Mouse (Mus musculus) heart, embryonic 14.5 days (tissue): ENCODE measurements around the gene 9930022D16Rik. TPM values are rescaled to one million over a fixed set of nuclear protein-coding genes. Genes with fewer than 3 reads are reported as not detected.

ENCODE experiments used
- ATAC-seq: fragments of 200-750 bp; cut with Nextera tagmentation; 2 replicates; pipeline ENCODE4 v1.8.0; 2017; ENCODE audit warnings: low read depth, moderate TSS enrichment; ENCODE audit not compliant: insufficient number of reproducible peaks, insufficient read depth, low FRiP score
- H3K27ac ChIP-seq, 2 experiments: fragments of 200-500 bp in 1 of 2; fragments of 300-500 bp in 1 of 2; sonication (generic) in 1 of 2; replicated peaks in 1 of 2; 2 replicates each; pipeline ENCODE4 v1.5.1; 2012 to 2014; ENCODE audit warnings: low read depth in 2 of 2, low read length in 2 of 2, control low read depth in 1 of 2, mild to moderate bottlenecking in 1 of 2, mixed read lengths in 1 of 2; ENCODE audit not compliant: control insufficient read depth in 1 of 2, insufficient read depth in 1 of 2
- H3K27me3 ChIP-seq: fragments of 300-500 bp; sonication (generic); 2 replicates; pipeline ENCODE4 v1.6.1; 2014; ENCODE audit warnings: mild to moderate bottlenecking, low read length, control low read depth; ENCODE audit not compliant: control insufficient read depth, insufficient read depth
- H3K36me3 ChIP-seq: fragments of 300-500 bp; sonication (generic); 2 replicates; pipeline ENCODE4 v1.6.1; 2014; ENCODE audit warnings: mild to moderate bottlenecking, control low read depth, low read length, mixed read lengths; ENCODE audit not compliant: control insufficient read depth, insufficient read depth
- H3K4me1 ChIP-seq, 2 experiments: fragments of 200-500 bp in 1 of 2; fragments of 300-500 bp in 1 of 2; sonication (generic) in 1 of 2; 2 replicates each; pipeline ENCODE4 v1.6.1; 2012 to 2014; ENCODE audit warnings: low read length in 2 of 2, control low read depth in 1 of 2, mixed read lengths in 1 of 2; ENCODE audit not compliant: control insufficient read depth in 2 of 2, insufficient read depth in 2 of 2
- H3K4me2 ChIP-seq: fragments of 300-500 bp; sonication (generic); 2 replicates; pipeline ENCODE4 v1.6.1; 2014; ENCODE audit warnings: mild to moderate bottlenecking, low read length
- H3K4me3 ChIP-seq, 2 experiments: fragments of 200-500 bp in 1 of 2; fragments of 300-500 bp in 1 of 2; sonication (generic) in 1 of 2; 2 replicates each; pipeline ENCODE4 v1.5.1; 2012 to 2014; ENCODE audit warnings: low read length in 2 of 2, mild to moderate bottlenecking in 2 of 2, control low read depth in 1 of 2, low read depth in 1 of 2, moderate library complexity in 1 of 2; ENCODE audit not compliant: control insufficient read depth in 1 of 2, insufficient read depth in 1 of 2
- H3K9ac ChIP-seq: fragments of 300-500 bp; sonication (generic); 2 replicates; pipeline ENCODE4 v1.6.1; 2014; ENCODE audit warnings: mild to moderate bottlenecking, low read length
- H3K9me3 ChIP-seq: fragments of 300-500 bp; sonication (generic); 2 replicates; pipeline ENCODE4 v1.6.1; 2016; ENCODE audit warnings: low read length, control low read depth; ENCODE audit not compliant: control insufficient read depth
- WGBS: fragments of 180-500 bp; shearing (Covaris S2); extraction: QIAGEN DNeasy Blood & Tissue Kit; methylation state at CpG from one replicate; pipeline ENCODE4 v1.1.7; 2014; 5-methylcytosine and 5-hydroxymethylcytosine counted together
- polyA plus RNA-seq: library from polyadenylated mRNA; unstranded; fragments of >200 nt; fragmentation: Nextera tagmentation; extraction: Ambion mirVana; gene quantifications from 2 replicates; pipeline ENCODE4 v1.2.1, GENCODE M21; 2014

The 9930022D16Rik gene
- not detected in 2 replicates for polyA plus RNA-seq

- H3K4me1 ChIP-seq: peaks cover 0 to 3% of the 10 kb centered on the region in 2 experiments; a peak in 2 of 4 replicates
- 59% methylated on average over 6 of the region's 6 CpGs for WGBS
- no peak within 1 kb of the TSS for H3K9ac ChIP-seq
- no peak within 1 kb of the TSS for H3K4me3 ChIP-seq
- ATAC-seq: no peak
- H3K9me3 ChIP-seq: no peaks in the 10 kb centered on the region
- H3K27me3 ChIP-seq: no peaks in the 10 kb centered on the region
- no peaks in the 10 kb centered on the region for H3K36me3 ChIP-seq
- no peak within 1 kb of the TSS for H3K27ac ChIP-seq
- no peak within 1 kb of the TSS for H3K4me2 ChIP-seq
Observed at GRCm38 (mm10) chr11:109413617-109414016, at the start of gene 9930022D16Rik. Gene 9930022D16Rik, plus strand, starts transcription at chr11:109413917.

- peaks cover 26% of the 10 kb centered on the region for H3K36me3 ChIP-seq
- H3K4me2 ChIP-seq: peak overlapping the region; percentile 73
- H3K9me3 ChIP-seq: no peaks in the 10 kb centered on the region
- H3K4me3 ChIP-seq: peak overlapping the region; percentile 19 to 93; a peak in 3 of 4 replicates
- WGBS: 51% methylated on average over 2 of the region's 2 CpGs
- peaks cover 18 to 63% of the 10 kb centered on the region in 2 experiments for H3K4me1 ChIP-seq
- peak overlapping the region; percentile 97 for H3K9ac ChIP-seq
- H3K27ac ChIP-seq: no peak overlapping the region
- no peaks in the 10 kb centered on the region for H3K27me3 ChIP-seq
- ATAC-seq: no peak
Observed at GRCm38 (mm10) chr11:109364337-109364736, 49.4 kb upstream of the 9930022D16Rik start.

- no peak for ATAC-seq
- Histone ChIP-seq H3K9ac (peak overlapping the region; percentile 97), H3K36me3 (peaks cover 26% of the 10 kb centered on the region)
Observed at GRCm38 (mm10) chr11:109364881-109365280, 48.8 kb upstream of the 9930022D16Rik start.

GRCm38 (mm10) chr11:109365818-109366217 lies 47.9 kb upstream of the 9930022D16Rik start:
- ATAC-seq: no peak
- Histone ChIP-seq H3K36me3 (peaks cover 26% of the 10 kb centered on the region), H3K9me3 (no peaks in the 10 kb centered on the region), H3K4me3 (no peak overlapping the region), H3K27me3 (no peaks in the 10 kb centered on the region), H3K9ac (no peak overlapping the region), H3K27ac (no peak overlapping the region), H3K4me1 (peaks cover 22 to 69% of the 10 kb centered on the region in 2 experiments), H3K4me2 (no peak overlapping the region)
- WGBS: 94% methylated on average over 5 of the region's 5 CpGs

More at GRCm38 (mm10) chr11:109364881-109365280, 48.8 kb upstream of the 9930022D16Rik start:
- peak overlapping the region in 1 of 2 experiments; percentile 93; a peak in 1 of 4 replicates for H3K4me3 ChIP-seq
- WGBS: 81% methylated on average over 10 of the region's 10 CpGs
- peaks cover 18 to 63% of the 10 kb centered on the region in 2 experiments for H3K4me1 ChIP-seq
- no peak overlapping the region for H3K27ac ChIP-seq
- H3K4me2 ChIP-seq: peak overlapping the region; percentile 73
- no peaks in the 10 kb centered on the region for H3K9me3 ChIP-seq
- H3K27me3 ChIP-seq: no peaks in the 10 kb centered on the region

GRCm38 (mm10) chr11:109366802-109367579 lies 46.7 kb upstream of the 9930022D16Rik start:
- Histone ChIP-seq H3K36me3 (peaks cover 26% of the 10 kb centered on the region), H3K4me2 (no peak overlapping the region), H3K27me3 (no peaks in the 10 kb centered on the region), H3K9me3 (no peaks in the 10 kb centered on the region), H3K9ac (no peak overlapping the region), H3K4me3 (no peak overlapping the region), H3K27ac (no peak overlapping the region), H3K4me1 (peaks cover 17 to 69% of the 10 kb centered on the region in 2 experiments)
- no peak for ATAC-seq
- 74% methylated on average over 15 of the region's 15 CpGs for WGBS

GRCm38 (mm10) chr11:109369026-109369637 lies 44.6 kb upstream of the 9930022D16Rik start:
- Histone ChIP-seq H3K4me1 (peaks cover 17 to 66% of the 10 kb centered on the region in 2 experiments), H3K27me3 (no peaks in the 10 kb centered on the region), H3K36me3 (peaks cover 26% of the 10 kb centered on the region), H3K4me2 (no peak overlapping the region), H3K4me3 (no peak overlapping the region), H3K9ac (no peak overlapping the region), H3K9me3 (no peaks in the 10 kb centered on the region), H3K27ac (no peak overlapping the region)
- WGBS: 83% methylated on average over 3 of the region's 3 CpGs
- ATAC-seq: no peak

- WGBS: 66% methylated on average over 7 of the region's 7 CpGs
- Histone ChIP-seq H3K4me2 (no peak overlapping the region), H3K27me3 (no peaks in the 10 kb centered on the region), H3K36me3 (no peaks in the 10 kb centered on the region), H3K9me3 (no peaks in the 10 kb centered on the region), H3K4me1 (peaks cover 15 to 53% of the 10 kb centered on the region in 2 experiments), H3K9ac (no peak overlapping the region), H3K4me3 (no peak overlapping the region), H3K27ac (no peak overlapping the region)
- ATAC-seq: no peak
Observed at GRCm38 (mm10) chr11:109375412-109375811, 38.3 kb upstream of the 9930022D16Rik start.
